Mouse (Mus musculus): Measurements from ENCODE around the gene Adsl.

The Adsl gene

DNA sequence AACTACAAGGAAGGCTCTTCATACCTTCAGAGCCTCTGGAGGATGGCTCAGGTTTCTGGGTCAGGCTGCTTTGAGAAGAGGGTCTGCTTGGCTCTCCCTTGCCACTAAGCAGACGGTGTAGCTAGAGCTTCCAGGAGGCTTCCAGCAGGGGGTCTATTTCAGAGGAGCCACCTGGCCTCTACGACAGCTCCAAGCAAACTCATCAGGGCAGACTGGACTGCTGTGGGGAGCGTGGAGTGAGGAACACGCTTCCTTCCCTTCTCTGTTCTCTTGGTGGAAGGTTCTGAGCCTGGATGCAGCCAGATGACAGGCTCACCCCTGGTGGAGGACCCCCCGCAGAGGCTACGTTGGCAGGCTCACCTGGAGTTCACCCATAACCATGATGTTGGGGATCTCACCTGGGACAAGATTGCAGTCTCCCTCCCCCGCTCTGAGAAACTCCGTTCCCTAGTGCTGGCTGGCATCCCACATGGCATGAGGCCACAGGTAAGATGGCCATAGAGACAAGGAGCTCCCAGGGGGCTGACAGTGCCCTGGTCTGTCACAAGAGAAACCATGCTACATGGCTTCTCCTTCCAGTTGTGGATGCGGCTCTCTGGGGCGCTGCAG, 57.9 kb downstream of the Adsl start:
- in situ Hi-C loops (cut with MboI, MseI) = no loop called here

DNA sequence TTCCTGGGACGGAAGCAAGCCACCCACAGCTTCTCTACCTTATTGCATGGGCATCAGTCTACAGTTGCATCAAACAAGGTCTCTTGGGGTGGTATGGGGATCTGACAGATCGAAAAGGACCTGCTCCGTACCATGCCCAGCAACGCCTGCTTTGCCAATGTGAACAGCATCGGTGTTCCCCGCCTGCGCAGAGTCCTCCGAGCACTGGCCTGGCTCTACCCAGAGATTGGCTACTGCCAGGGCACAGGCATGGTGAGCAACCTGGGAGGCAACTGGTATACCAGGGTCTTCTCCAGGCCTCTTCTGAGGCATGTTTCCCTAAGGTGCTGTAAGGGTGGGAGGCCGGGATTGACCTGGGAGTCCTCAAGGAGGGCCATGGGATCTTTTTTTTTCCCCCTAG, 59.0 kb downstream of the Adsl start:
- in situ Hi-C loops (cut with MboI, MseI) = no loop called here

DNA sequence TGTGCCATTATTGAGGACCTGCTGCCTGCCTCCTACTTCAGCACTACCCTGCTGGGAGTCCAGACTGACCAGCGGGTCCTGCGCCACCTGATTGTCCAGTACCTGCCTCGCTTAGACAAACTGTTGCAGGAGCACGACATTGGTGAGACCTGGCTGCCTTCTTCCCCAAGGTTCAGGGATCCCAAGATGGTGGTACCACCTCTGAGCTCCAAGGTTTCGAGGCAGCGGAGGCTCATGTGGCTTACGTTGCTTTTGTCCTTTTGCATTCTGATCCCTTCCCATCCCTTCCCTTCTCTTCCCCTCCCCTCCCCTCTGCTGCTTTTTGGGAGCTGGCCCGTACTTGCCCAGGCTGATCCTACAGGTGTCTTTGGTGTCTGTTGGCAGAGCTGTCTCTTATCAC, 59.6 kb downstream of the Adsl start:
- in situ Hi-C loops (cut with MboI, MseI) = no loop called here

DNA sequence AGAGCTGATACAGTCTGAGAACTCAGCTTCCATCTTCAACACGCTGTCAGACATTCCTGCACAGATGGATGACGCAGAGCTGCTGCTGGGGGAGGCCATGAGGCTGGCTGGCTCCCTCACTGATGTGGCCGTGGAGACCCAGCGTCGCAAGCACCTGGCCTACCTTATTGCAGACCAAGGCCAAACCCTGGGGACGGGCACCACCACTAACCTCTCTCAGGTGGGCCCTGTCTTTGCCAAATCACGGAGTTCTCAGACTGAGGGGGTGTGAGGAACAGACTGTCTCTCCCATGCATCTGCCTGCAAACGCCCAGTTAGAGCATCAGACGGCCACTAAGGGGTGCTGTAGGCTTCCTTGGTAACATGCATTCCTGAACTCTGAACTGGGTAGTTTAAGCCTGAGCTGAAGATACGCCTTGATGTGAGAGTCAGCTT, 60.4 kb downstream of the Adsl start:
- in situ Hi-C loops (cut with MboI, MseI) = no loop called here

DNA sequence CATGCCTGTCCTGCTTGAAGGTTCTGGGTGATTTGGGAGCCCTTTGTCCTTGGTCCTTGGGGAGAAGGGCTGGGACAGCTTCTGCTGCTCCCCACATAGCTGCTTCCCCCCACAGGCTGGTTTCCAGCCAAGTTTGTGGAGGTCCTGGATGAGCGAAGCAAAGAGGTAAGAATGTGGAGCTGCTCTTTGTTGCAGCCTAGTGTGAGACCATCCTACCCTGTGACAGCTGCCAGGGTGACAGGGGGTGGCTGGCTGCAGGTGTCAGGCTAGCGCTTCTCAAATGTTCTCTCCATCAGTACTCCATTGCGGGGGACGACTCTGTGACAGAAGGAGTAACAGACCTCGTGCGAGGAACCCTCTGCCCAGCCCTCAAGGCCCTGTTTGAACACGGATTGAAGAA, 61.8 kb downstream of the Adsl start:
- in situ Hi-C loops (cut with MboI, MseI) = no loop called here

DNA sequence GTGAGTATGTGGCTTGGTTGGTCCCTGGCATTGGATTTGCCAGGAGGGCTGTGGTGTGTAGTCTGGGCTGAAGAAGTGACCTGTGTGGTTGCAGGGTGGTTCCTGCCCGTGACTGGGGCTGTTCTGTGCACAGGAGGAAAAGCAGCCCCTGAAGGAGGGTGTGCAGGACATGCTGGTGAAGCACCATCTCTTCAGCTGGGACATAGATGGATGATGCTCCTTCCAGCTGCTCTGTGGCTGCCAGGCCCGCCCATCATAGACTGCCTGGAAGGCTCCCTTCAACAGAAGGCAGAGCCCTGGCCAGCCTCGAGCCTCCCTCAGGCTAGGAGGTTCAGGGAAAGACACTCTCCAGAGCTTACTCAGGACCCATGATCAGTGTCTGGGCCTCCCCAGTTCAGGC, 63.2 kb downstream of the Adsl start:
- in situ Hi-C loops (cut with MboI, MseI) = no loop called here

DNA sequence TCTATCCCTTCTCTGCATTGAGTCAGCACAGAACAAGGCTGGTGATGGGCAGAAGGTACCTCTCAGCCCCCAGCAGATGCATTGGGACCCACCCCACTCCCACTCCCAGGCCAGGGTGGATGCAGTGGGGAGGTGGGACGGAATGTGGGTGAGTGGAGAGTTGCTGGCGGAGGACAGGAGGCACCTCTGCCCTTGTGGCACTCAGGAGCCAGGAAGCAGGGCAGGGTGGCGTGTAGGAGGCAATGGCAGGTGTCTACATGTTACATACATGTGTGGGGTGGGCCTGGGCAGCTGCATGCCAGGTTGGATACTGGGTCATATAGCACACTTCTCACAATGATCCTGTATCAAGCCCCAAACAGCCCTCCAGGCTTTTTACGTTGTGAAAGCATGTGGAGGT, 64.1 kb downstream of the Adsl start:
- in situ Hi-C loops (cut with MboI, MseI) = no loop called here

DNA sequence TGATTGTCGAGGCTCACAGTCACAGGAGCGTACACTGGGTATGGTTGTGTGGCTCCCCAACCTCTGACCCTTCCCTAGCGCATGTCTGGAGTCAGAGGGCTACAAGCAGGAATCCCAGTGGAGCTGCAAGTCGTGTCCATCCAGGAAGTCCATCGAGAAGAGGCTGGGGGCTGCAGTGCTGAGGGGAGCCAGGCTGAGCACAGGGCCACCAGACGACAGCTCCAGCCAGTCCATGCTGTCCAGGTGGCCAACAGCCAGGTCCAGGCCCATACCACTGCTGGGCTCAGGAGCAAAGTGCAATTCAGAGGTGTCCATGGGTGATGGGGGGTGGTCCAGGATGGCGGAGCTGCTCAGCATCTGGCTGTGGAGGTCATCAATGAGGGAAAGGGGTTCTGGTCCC, 64.9 kb downstream of the Adsl start:
- in situ Hi-C loops (cut with MboI, MseI) = no loop called here

DNA sequence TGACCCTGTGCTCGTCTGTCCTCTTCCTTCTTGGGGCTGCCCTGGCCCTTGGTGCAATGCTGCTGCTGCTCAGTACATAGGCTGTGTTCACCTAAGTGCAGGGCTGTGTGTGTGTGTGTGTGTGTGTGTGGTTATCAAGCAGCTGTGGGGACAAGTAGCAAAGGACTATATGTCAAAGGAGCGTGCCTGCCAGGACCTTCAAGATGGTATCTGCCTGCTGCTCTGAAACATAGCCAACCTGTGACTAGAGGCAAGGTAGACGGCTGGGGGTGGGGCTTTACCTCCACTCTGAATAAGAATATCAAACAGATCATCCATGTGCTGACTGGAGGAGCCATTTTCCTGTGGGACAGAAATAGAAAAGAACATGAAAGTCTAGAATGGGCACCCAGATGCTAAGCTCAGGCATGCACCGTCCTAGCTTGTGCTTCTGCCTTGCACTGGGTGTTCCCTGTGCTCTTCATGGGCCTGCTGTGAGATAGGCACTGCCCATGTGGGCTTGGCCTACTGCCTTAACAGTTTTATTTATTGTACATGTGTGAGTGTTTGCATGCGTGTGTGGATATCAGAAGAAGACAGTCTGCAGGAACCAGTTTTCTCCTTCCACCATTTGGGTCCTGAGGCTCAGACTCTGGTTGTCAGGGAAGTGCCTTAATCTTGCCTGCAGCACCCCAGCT, 66.9 kb downstream of the Adsl start:
- in situ Hi-C loops (cut with MboI, MseI) = no loop called here

DNA sequence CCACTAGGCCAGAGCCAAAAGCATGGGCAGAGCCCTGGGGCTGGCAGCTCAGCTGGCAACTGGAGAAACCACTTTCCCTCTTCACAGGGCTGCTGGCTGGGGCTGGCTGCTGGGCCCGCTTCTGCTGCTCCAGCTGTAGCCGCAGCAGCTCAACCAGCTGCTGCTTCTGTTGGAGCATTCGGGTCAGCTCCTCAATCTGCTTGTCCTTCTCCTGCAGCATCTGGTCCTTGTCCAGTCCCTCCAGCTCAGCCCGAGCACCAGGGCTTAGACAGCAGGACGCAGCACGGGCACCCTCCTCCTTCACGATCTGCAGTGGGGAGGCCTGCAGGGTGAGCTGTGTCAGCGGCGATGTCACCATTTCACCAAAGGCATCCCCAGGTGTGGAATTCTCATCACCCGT, 68.2 kb downstream of the Adsl start:
- in situ Hi-C loops (cut with MboI, MseI) = no loop called here

DNA sequence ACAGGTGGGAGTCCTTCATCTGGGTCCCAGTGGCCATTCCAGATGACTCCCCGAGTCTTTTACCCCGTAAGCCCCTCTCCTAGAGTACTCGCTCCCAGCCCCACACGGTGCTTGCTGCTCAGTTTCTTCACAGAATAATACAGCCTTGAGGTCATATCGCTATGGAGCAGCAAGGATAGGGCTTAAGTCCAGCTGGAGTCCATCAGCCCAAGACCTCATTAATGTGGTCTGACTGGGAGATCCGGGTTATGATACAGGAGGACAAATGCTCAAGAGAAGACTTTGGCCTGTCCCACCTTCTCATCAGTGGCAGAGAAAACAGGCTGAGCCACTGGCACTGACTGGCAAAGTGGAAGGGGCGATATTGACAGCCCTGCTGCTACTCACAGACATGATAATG, 69.0 kb downstream of the Adsl start:
- in situ Hi-C loops (cut with MboI, MseI) = no loop called here

Data from T-helper 17 cell (primary cell).